Mouse (Mus musculus) adrenal gland, postnatal 4 days (tissue): ENCODE measurements around the gene Plekhs1. TPM values are rescaled to one million over a fixed set of nuclear protein-coding genes. Genes with fewer than 3 reads are reported as not detected.
"Not testable (repeated sequence)": the region's sequence is repeated elsewhere in the genome, so short reads cannot be mapped to it uniquely, and the experiment has no call there.

Experiments
- DNase-seq, 2 experiments: peaks; one replicate each; pipeline ENCODE4 v3.0.0; 2021 to 2022; ENCODE audit warnings: low spot score in 2 of 2, mixed read lengths in 2 of 2
- total RNA-seq, 2 experiments: library from RNA; stranded (reverse); gene quantifications; 2 replicates each; pipeline ENCODE4 v1.2.3; 2021

Gene Plekhs1
- total RNA-seq, 2 experiments from 2014 or later = 0.70 to 1.5 TPM

DNA sequence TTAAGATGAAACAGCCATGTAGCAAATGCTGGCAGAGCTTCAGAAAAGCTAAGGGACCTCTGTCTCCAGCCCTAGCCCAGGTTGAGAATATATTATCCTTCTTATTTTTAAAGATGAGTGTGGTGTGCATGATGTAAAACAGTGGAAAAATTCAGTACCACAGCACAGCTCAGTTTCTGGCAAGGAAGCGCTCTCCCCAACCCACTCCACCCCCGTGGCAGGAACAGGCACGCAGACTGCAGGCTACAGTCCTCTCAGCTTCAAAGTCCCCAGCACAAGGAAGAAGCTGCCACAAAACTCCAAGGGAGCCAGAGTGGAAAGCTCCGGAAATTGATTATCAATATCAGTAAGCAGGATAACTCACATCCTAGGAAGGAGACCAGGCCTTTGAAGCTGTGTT, 49.8 kb downstream of the Plekhs1 start:
- not testable (repeated sequence) for DNase-seq

DNA sequence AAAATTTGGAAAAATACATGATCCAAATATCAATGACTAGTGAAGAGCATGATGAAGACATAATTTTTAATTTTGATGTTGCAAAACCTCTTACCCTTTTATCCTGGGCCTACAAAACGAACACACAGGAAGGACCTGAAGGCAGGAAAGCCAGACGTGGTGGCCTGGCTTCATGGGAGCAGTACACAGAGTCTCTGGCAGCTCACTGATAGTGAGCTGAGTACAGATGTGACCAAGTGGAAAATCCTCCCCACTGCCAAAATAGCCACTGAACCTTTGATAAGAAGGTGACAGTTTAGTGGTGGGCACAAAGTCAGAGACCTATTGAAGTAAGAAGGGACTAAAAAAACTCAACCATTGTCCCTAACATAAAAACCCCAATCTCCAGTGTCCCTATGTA, 52.1 kb downstream of the Plekhs1 start:
- not testable (repeated sequence) for DNase-seq

DNA sequence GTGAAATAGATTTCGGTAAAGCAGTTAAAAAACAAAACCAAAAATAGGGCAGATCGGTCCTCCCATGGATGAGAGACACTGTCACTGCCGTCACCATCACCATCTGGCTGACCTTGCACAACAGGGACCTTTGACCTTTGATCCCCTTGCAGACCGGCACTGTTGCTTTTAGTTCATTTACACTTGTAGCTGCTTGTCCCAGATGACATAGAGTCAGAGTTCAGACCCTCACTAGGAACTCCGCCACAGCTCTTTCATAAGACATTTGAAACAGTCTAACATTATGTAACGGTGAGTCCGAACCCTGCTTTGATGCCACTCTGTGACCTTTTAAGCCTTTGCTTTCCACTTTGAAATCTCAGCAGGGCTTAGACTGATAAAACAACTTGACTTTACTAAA, 58.0 kb downstream of the Plekhs1 start:
- not testable (repeated sequence) for DNase-seq

- not testable (repeated sequence) for DNase-seq
Measured at GRCm38 (mm10) chr19:56530529-56530928, 69.1 kb downstream of the Plekhs1 start.

DNA sequence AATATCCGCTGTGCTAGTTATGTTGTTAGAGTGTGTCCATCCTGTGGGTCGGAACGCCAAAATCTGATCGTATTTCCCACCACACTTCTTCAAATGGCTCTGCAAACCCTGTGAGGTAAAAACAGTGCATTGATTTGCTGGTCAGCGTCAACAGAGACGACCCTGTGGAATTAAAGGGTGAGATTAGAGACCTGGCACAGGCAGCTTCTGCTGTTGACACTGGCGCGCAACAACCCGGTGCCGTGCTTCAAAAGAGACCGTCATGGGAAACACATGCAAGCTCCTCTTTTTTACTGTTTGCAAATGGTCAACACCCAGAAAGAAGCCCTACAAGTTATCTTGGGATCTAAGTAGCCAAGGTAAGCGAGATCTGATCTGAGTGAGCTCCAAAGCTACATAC, 69.8 kb downstream of the Plekhs1 start:
- DNase-seq = no peak

DNA sequence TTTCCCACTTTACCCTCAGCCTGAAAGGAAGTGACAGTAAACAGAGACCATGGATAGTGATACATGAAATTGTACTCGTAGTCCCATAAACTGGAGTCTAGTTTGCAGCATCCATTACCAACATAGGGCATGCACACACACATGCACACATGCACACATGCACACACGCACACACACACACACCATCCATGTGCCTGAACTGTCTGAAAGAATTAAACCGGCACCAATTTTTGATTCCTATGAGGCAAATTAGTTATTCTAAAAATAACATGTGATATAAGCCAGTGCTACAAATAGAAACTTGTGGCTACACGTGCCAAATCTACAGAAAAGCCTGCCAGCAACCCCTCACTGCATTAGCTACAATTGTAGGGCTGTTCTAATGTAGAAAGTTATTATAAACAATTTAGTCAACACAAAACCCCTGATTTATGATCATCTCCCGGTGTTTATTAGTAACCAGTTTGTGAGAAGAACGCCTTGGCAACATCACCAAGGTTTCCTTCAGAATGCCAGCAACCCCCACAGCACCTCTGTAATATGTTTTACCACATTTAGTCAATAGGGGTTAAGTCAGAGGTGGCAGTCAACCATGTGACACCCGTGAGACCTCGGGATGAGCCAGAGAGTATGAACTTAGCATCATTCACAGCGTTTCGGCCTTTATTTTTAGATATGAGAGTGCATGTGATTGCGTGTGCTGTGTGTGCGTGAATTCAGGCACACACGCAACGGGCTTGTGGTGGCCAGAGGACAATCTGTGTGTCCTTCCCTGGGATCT, 72.0 kb downstream of the Plekhs1 start:
- no peak for DNase-seq

DNA sequence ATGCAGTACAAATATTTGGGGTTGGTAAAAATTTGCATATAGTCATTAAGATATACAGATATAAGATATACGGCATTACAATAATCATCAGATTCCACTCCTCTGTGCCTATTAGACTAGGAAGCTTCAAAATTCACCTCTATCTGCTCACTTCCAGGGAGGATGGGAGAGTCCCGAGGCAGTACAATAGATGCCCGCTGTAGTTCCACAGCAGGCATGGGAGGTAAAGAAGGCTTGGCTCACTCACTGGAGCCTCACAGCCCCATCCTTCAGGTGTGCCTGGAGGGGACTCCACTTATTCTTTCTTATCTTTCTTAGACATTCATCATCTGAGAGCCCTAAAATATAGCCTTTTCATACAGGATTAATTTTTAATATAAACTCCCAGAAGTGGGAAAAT, 72.9 kb downstream of the Plekhs1 start:
- no peak for DNase-seq

GRCm38 (mm10) chr19:56535064-56535463, 73.6 kb downstream of the Plekhs1 start:
- DNase-seq = no peak

DNA sequence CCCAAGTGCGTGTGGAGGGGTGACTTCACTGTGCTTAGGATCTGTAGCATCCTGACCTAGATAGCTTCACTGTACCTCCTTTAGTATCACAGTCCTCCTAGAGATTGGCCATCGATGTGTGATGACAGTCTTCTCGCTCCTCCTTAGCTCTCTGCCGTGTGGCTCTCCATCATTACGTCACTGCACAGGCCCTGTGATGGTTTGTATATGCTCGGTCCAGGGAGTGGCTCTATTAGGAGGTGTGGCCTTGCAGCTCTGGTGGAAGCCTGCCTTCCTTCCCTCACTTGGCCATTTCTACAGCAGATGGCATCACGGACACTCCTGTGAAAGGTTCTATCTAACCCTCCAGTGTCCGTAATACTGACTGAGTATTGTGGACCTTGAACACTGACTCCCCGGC, 74.3 kb downstream of the Plekhs1 start:
- no peak for DNase-seq

Other genes starting within 250 kb of the Plekhs1 start
- gene Habp2, start 174.5 kb upstream of the Plekhs1 start, total RNA-seq = 1 to 10 TPM; 5.4 to 9.1 TPM
- gene Nrap, start 71.6 kb upstream of the Plekhs1 start, total RNA-seq = 10 to 100 TPM in 1 of 2 experiments, 1 to 10 TPM in 1; 3.7 to 12.2 TPM
- gene Casp7, start 64.5 kb upstream of the Plekhs1 start, total RNA-seq = 10 to 100 TPM; 22.9 to 25.0 TPM
- 10 to 100 TPM; 17.2 to 19.0 TPM for gene Dclre1a, start 86.6 kb downstream of the Plekhs1 start, total RNA-seq
- gene Nhlrc2, start 86.6 kb downstream of the Plekhs1 start, total RNA-seq = 10 to 100 TPM; 24.0 to 25.5 TPM